Comparison of ENCODE assay signal across 18 mouse cellular contexts in genomic region chr15:88229456-88229855, GRCm38 (mm10).
"Had no signal": no experiment of that assay in that cellular context is flagged by ENCODE, and none has a peak within 500 bp of the region (broad histone marks: within the 10 kb centered on the region; RNA-seq: fewer than 3 reads in every experiment).

No protein-coding gene starts in this region.

- H3K4me2 ChIP-seq: lung, embryonic 15.5 days; midbrain, embryonic 11.5 days; midbrain, embryonic 13.5 days; midbrain, embryonic 15.5 days; neural tube, embryonic 12.5 days; stomach, embryonic 15.5 days had no signal

- H3K9me3 ChIP-seq: lung, embryonic 15.5 days; midbrain, embryonic 13.5 days; neural tube, embryonic 12.5 days; stomach, embryonic 15.5 days had no signal

- H3K4me3 ChIP-seq: lung, embryonic 15.5 days; megakaryocyte, embryonic 14.5 days; midbrain, embryonic 13.5 days; midbrain, embryonic 15.5 days; neural tube, embryonic 12.5 days; stomach, embryonic 15.5 days had no signal

- H3K36me3 ChIP-seq: lung, embryonic 15.5 days; midbrain, embryonic 13.5 days; midbrain, embryonic 15.5 days; neural tube, embryonic 12.5 days; stomach, embryonic 15.5 days had no signal

- DNase-seq: liver, postnatal 0 days; lung, adult 2 months; lung, postnatal 14 days; lung, postnatal 36 days; right cerebral cortex, postnatal 14 days; thymus, adult 2 months; thymus, postnatal 25 days; thymus, postnatal 4 days had no signal

- H3K27me3 ChIP-seq: lung, embryonic 15.5 days; megakaryocyte, embryonic 14.5 days; midbrain, embryonic 13.5 days; midbrain, embryonic 15.5 days; neural tube, embryonic 12.5 days; stomach, embryonic 15.5 days had no signal

- H3K9ac ChIP-seq: liver, postnatal 0 days; lung, embryonic 15.5 days; midbrain, embryonic 13.5 days; midbrain, embryonic 15.5 days; neural tube, embryonic 12.5 days; stomach, embryonic 15.5 days had no signal

- H3K27ac ChIP-seq: lung, embryonic 15.5 days; macrophage; midbrain, embryonic 13.5 days; midbrain, embryonic 15.5 days; neural tube, embryonic 12.5 days; stomach, embryonic 15.5 days; stomach, postnatal 0 days had no signal

- H3K4me1 ChIP-seq: lung, embryonic 15.5 days; megakaryocyte, embryonic 14.5 days; midbrain, embryonic 13.5 days; midbrain, embryonic 15.5 days; neural tube, embryonic 12.5 days; stomach, embryonic 15.5 days had no signal

- ATAC-seq: liver, postnatal 0 days; lung, postnatal 0 days; midbrain, embryonic 13.5 days; midbrain, embryonic 15.5 days had no signal
